Mouse (Mus musculus) monocyte, adult 5-6 weeks (primary cell): Measurements from ENCODE around the gene Ppp2r2d. TPM values are rescaled to one million over a fixed set of nuclear protein-coding genes. Genes with fewer than 3 reads are reported as not detected.

Source experiments
- ATAC-seq: fragments of 153-309, 156-312 bp; replicated peaks from 2 replicates; pipeline ENCODE4 v1.8.0; 2017; ENCODE audit warnings: mild to moderate bottlenecking; ENCODE audit not compliant: low TSS enrichment, insufficient number of reproducible peaks, severe bottlenecking, poor library complexity, low FRiP score
- total RNA-seq: library from RNA; stranded (forward); fragments of 200-1000, 200-491, 200-594 nt; gene quantifications from 3 replicates; pipeline ENCODE4 v1.2.3, GENCODE M21; 2017

The Ppp2r2d gene
- total RNA-seq = 39.1 to 56.7 TPM (median 53.9 TPM) in 3 replicates

GRCm38 (mm10) chr7:138845544-138846391, at the start of gene Ppp2r2d, which contains the start of gene Mapk1ip1:
Gene Ppp2r2d, plus strand, starts transcription at chr7:138846079.
Gene Mapk1ip1, minus strand, starts transcription at chr7:138846273.
- peak; percentile 79 for ATAC-seq

DNA sequence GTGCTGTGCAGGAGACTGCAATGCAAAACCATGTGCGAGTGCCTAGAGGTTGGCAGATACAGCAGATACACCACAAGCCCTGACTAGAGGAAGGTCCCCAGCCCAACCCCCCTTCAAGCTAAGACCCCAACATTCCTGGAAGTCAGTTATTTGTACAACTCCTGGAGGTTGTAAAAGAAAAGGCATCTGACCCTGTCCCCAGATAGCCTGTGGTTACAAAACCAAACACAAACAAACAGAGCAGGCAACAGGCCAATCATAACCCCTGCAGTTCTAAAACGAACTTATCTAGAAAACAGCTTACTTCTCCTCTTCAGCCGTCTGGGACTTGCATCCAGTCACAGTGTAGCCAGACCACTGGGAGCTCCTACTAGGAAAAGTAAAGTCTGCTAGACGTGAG, 42.5 kb upstream of the Ppp2r2d start:
- ATAC-seq = no peak

- no peak for ATAC-seq
These were observed 38.7 kb upstream of the Ppp2r2d start for GRCm38 (mm10) chr7:138807146-138807545.

DNA sequence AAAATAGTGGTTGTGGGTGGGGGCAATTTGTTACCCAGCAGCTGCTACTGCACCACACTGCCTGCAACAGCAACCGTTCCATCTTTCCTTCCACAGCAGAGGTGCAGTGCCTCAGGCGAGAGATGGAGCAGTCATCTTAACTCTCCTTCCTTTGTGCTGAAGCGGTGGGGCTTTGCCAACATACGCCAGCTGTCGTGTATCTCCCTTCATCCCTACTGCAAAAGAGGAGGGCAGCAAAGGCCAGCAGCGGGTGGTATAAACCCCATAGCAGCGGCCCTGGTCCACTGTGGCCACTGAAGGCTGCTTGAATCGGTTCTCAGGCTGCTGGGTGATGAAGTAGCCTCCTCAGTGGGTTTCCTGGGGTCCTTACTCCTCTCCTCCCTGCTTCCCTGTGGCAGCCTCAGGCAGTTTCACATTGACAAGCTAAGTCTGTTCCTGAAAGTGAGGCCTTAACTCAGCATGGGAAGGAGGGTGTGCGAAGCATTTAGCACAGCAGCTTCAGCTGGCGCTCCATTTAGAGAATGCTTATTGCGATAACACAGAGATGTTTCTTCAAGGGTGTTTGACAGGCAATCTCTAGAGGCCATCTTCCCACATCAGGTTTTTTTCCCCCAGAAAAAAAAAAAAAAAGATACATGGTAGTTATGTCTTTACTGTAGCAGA, 32.5 kb upstream of the Ppp2r2d start:
- ATAC-seq = no peak

DNA sequence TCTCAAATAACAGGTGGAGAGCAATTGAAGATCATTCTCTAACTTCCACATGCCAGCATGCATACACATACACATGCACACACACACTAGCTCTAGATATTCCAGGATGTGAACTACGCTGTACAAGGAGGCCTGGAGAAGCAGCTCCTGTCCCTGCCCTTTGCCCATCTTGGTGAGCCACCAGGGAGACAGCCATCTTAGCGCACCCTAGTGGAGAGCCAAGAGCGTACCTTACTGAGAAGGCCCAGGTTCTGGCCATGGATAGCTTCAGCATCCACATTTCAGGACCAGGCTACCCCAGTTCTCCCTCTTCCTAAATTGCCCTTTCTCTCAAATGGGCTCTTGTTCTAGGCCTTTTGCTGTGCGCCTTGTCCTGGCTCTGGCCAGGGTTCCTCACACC, 27.6 kb upstream of the Ppp2r2d start:
- no peak for ATAC-seq

- no peak for ATAC-seq
These were observed 21.5 kb upstream of the Ppp2r2d start for GRCm38 (mm10) chr7:138824423-138824822.

DNA sequence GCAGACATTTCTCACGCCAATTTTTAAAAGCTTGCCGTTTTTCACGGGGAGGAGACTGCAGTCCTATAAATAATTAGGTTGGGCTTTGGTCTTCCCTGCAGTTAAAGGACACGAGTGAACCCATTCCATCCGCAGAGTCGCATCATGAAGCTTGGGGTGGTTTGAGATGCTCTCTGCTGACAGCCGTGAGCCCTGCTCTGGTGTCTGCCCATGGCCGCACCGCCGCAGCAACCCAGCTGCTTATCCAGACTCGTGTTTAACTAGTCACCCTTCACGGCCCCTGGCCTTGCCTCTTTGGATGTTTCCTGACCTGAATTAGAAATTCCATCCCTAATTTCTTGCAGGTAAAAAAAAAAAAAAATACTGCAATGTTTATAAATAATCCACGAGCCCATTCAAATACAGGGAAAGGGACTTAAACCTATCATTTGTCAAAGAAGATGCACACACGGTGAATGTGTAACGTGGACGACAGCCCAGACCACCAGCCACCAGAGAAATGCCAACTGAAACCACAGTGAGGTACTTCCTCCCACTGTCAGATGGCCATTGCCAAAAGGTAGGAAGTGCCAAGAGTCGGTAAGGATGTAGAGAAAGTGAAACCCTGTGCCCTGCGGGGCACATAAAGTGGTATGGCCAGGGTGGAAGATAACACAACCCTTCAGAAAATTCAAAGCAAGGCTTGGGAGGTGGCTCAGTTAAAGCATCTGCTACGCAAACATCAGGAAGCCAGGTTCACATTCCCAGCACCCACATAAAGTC, 20.7 kb upstream of the Ppp2r2d start:
- ATAC-seq = no peak

GRCm38 (mm10) chr7:138827812-138828211, 18.1 kb upstream of the Ppp2r2d start:
- ATAC-seq = peak; percentile 74

- ATAC-seq = no peak
These were observed 10.9 kb upstream of the Ppp2r2d start for GRCm38 (mm10) chr7:138835028-138835427.

DNA sequence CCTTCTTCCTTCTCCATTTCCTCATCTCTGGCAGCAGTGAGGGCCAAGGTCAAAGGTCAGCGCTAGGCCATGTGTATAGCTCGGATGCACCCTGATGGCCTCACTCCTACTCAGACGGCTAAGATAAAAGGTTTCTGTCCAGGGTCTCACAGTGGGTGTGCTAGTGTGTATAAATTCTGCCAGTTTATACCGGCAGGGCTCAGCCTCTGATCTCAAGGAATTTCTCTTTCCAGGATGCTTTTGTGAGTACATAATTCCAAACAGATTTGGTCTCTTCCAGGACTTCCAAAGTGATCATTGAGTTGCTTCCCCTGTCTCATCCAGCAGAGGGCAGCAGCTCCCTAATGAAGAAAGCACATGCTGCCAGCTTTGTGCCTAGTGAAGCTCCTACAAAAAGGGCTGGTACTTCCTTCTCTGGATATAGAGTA, 5.3 kb upstream of the Ppp2r2d start:
- 0 out of 2 replicates have a peak, but pooled peaks have one; percentile 61 for ATAC-seq

GRCm38 (mm10) chr7:138841436-138842151, 4.3 kb upstream of the Ppp2r2d start:
- no peak for ATAC-seq

DNA sequence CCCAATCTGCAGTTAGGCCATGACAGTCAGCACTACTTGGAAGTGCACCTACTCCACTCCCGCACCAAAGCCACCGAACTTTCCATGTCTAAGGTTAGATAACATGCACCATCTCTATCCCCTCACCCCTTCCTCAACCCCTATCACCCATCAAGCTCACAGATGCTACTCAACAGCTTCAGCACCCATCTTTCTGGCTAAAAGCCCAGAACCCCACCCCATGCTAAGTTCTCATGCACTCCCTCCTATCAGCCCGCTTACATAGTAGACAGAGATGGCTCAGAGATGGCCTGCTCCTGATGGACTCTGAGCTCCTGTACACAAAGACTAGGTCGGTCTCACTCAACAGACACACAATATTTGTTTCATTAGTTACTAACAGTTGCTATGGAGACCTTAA, 2.5 kb upstream of the Ppp2r2d start:
- ATAC-seq = no peak

DNA sequence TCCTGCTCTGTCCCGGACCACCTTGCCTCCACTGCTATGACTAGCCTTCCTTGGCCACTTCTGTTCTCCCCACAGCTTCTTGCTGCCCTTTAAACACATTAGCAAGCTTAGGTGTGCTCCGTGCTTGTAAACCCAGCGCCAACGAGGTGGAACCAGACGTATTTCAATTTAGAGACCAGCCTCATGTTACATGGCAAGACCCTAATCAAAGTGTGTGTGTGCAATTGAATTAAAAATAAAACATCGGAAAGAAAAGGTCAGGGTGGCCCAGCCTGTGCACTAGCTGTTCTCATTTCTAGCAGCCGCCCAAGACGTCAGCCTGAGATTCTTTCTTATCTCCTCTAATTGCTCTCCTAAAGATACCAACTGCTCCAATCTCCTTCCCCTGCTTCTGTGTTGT, 768 bp upstream of the Ppp2r2d start:
- no peak for ATAC-seq

DNA sequence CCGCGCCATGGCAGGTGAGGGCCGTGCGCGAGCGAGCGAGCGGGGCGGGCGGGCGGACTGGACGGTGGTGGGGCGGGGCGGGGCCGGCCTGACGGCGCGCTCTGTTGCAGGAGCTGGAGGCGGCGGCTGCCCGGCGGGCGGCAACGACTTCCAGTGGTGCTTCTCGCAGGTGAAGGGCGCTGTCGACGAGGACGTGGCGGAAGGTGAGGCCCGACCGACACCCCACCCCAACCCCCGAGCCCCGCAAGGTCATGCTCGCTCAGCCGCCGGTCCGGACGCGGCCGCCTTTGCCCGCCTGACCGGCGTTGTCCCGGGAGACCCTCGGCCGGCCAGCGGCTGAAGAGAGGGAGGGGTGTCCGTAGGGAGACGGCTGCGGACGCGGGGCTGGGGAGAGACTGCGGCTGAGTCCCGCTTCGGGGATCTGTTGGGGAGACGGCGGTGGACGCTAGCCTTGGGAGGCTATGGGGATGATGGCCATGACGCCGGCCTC, 668 bp downstream of the Ppp2r2d start:
- no peak for ATAC-seq

DNA sequence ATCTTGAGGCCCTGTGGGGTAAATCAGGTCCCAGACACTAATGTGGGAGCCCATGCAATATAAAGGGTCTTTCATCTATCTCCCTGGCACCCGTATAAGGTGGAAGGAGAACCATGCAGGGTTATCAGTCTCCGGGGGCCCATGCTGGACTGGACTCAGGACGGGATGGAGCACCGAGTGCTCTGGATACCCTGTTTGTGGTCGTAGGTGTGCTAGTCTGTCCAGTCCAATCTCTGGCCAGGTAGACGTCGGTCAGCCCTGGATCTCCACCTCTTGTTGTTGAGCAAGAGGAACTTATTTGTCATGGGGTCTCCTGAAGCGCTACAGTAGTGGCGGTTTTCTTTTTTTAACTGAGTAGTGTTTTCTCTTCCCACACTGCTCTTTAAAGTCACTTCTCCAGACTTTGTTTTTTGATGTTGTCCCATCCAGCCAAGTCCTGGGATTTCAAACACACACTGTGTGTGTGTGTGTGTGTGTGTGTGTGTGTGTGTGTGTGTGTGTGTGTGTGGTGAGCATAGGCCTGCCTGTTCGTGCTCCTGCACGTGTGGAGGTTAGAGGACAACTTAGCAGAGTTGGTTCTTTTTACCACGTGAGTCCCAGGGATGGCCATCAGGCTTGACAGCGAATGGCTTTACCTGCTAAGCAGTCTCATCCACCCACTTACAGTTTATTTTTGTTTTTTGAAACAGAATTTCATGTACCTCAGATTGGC, 1.6 kb downstream of the Ppp2r2d start:
- ATAC-seq = no peak

GRCm38 (mm10) chr7:138848028-138848920, 2.4 kb downstream of the Ppp2r2d start:
- ATAC-seq = no peak

DNA sequence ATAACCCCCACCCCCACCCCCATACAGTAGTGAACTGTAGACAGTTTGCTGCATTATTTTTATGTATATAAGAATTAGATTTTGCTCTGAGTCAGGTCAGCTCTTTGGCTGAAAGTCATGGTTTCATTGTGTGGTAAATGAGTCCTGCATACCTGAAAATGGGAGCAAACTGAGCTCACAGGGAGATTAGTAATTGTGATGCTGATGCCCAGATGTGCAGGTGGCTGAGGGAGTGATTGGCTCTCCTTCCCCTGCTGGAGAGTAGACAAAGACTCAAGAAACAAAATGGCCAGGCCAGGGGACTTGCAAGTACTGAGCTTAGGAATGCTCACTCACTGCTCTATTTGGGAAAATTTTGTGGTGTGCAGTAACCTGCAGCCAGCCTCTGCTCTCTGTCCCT, 4.2 kb downstream of the Ppp2r2d start:
- no peak for ATAC-seq
